Mouse (Mus musculus): ENCODE measurements around the gene Chil1. TPM values are rescaled to one million over a fixed set of nuclear protein-coding genes. Genes with fewer than 3 reads are reported as not detected.

The Chil1 gene
- polyA plus RNA-seq, 1 experiment from 2014 or later = 3.2 TPM

DNA sequence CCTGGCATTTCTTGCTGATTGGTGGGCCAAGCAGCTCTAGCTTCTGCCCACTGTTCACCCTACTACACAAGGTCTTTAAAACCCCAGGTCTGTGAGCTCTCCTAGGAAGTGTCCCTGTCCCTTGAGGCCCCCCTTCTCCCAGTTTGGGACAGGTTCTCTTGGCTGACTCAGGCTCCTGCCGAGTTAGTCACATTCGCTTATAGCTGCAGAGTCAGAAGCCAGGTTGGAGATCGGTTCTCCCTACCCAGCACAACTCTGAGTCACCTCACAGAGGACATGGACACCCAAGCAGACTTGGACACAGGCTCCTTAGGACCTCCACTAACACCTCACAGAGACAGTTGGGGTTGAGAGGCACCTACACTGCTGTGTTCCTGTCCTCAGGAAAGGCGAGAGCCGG lies 9.2 kb downstream of the Chil1 start:
- H3K4me1 ChIP-seq (ENCODE audit: control insufficient read depth, insufficient read depth, low read length) = peaks cover 10% of the 10 kb centered on the region; the same call in 1 of the 2 replicates
- no peak for DNase-seq (ENCODE audit: low spot score)
- no peaks in the 10 kb centered on the region for H3K36me3 ChIP-seq (ENCODE audit: control insufficient read depth, insufficient read depth, low read length)
- WGBS = 85% methylated on average over 5 of the region's 5 CpGs
- no peak overlapping the region for H3K4me2 ChIP-seq (ENCODE audit: low read depth)
- no peaks in the 10 kb centered on the region for H3K27me3 ChIP-seq (ENCODE audit: control insufficient read depth, insufficient read depth, low read length)
- no peak overlapping the region for H3K9ac ChIP-seq (ENCODE audit: low read length)
- no peak for ATAC-seq (ENCODE audit: insufficient read depth, low FRiP score, low TSS enrichment)
- H3K27ac ChIP-seq (ENCODE audit: low read depth, low read length) = no peak overlapping the region
- H3K4me3 ChIP-seq (ENCODE audit: low read depth, low read length) = no peak overlapping the region
- H3K9me3 ChIP-seq (ENCODE audit: control insufficient read depth, low read length) = no peaks in the 10 kb centered on the region

DNA sequence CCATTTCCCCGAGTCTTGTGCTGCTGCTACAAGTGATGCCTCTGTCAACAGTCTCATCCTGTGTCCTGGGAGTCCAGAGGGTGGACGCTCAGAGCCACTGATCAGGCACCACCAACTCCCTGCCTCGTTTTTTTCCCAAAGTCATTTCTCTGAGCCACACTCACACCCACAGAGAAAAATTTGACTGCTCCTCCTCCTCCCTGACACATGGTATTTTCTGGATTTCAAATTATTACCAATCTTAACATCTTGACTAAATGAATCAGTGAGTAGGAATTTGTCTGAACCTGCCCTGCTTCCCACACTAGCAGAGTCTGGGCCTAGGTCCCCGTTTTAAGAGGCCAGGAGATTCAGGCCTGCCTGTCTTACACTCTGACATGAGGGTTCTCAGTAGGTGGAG lies 10.0 kb downstream of the Chil1 start:
- no peak overlapping the region for H3K9ac ChIP-seq (ENCODE audit: low read length)
- no peak for ATAC-seq (ENCODE audit: insufficient read depth, low FRiP score, low TSS enrichment)

DNA sequence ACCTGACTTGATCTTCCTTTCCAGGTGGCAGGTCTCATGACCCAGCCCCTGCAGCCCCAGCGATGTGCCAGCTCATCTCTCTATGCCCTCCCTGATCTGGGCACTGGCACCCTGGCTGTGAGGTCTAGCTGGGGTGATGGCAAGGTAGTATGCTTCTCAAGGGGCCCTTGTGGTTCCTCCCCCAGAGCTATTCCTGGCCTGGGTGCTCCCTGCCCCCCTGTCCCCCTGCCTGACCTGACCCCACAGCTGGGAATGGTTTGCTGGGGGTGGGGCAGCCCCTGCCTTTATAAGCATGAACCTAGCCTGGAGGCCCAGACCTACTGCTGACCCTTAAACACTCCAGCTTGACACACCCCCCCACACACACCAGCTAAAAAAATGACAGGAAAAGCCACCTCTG lies 11.2 kb downstream of the Chil1 start, which contains the start of gene Mybph:
Gene Mybph (plus strand): TSS at position 323 of the 400 bp plus-strand sequence.
- Histone ChIP-seq H3K4me2 (ENCODE audit: low read depth) (no peak within 1 kb of the TSS), H3K9ac (ENCODE audit: low read length) (no peak within 1 kb of the TSS), H3K4me3 (ENCODE audit: low read depth, low read length) (no peak within 1 kb of the TSS), H3K27ac (ENCODE audit: low read depth, low read length) (no peak within 1 kb of the TSS), H3K36me3 (ENCODE audit: control insufficient read depth, insufficient read depth, low read length) (no peaks in the 10 kb centered on the region), H3K27me3 (ENCODE audit: control insufficient read depth, insufficient read depth, low read length) (no peaks in the 10 kb centered on the region), H3K4me1 (ENCODE audit: control insufficient read depth, insufficient read depth, low read length) (peaks cover 10% of the 10 kb centered on the region; the same call in 1 of the 2 replicates), H3K9me3 (ENCODE audit: control insufficient read depth, low read length) (no peaks in the 10 kb centered on the region)
- DNase-seq (ENCODE audit: low spot score) (no peak), ATAC-seq (ENCODE audit: insufficient read depth, low FRiP score, low TSS enrichment) (no peak)
- WGBS = 76% methylated on average over 1 of the region's 1 CpGs

More for the DNA sequence above, 10.0 kb downstream of the Chil1 start:
- Histone ChIP-seq H3K4me1 (ENCODE audit: control insufficient read depth, insufficient read depth, low read length) (peaks cover 10% of the 10 kb centered on the region; the same call in 1 of the 2 replicates), H3K27ac (ENCODE audit: low read depth, low read length) (no peak overlapping the region), H3K4me2 (ENCODE audit: low read depth) (no peak overlapping the region), H3K9me3 (ENCODE audit: control insufficient read depth, low read length) (no peaks in the 10 kb centered on the region), H3K4me3 (ENCODE audit: low read depth, low read length) (no peak overlapping the region), H3K27me3 (ENCODE audit: control insufficient read depth, insufficient read depth, low read length) (no peaks in the 10 kb centered on the region), H3K36me3 (ENCODE audit: control insufficient read depth, insufficient read depth, low read length) (no peaks in the 10 kb centered on the region)
- no peak for DNase-seq (ENCODE audit: low spot score)
- WGBS = 46% methylated on average over 4 of the region's 4 CpGs

DNA sequence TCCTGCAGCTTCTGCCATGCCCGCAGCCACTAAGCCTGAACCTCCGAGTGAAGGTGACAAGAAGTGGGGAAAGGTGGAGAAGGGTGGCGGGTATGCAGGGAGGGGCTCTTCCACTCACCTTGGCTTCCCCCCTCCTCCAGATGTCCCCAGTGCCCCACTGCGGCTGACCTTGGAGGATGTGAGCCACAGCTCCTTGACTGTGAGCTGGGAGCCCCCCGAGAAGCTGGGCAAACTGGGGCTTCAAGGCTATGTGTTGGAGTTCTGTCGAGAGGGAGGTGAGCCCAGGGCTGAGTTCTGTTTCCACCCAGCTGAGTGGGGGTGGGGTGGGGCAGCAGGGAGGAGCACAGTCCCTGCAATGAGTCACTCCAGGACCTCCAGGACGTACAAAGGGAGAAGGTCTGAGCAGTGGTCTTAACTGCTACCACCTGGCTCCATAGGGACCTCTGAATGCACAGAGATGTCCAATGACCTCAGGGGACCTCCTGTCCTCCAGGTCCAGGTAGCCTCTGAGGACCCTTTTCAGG lies 11.8 kb downstream of the Chil1 start:
- H3K9ac ChIP-seq (ENCODE audit: low read length) = no peak overlapping the region
- H3K27ac ChIP-seq (ENCODE audit: low read depth, low read length) = no peak overlapping the region
- no peak for DNase-seq (ENCODE audit: low spot score)
- H3K4me2 ChIP-seq (ENCODE audit: low read depth) = no peak overlapping the region
- H3K9me3 ChIP-seq (ENCODE audit: control insufficient read depth, low read length) = no peaks in the 10 kb centered on the region
- H3K36me3 ChIP-seq (ENCODE audit: control insufficient read depth, insufficient read depth, low read length) = no peaks in the 10 kb centered on the region
- no peak for ATAC-seq (ENCODE audit: insufficient read depth, low FRiP score, low TSS enrichment)
- WGBS = 68% methylated on average over 7 of the region's 7 CpGs
- peaks cover 9% of the 10 kb centered on the region; the same call in 1 of the 2 replicates for H3K4me1 ChIP-seq (ENCODE audit: control insufficient read depth, insufficient read depth, low read length)
- H3K27me3 ChIP-seq (ENCODE audit: control insufficient read depth, insufficient read depth, low read length) = no peaks in the 10 kb centered on the region
- H3K4me3 ChIP-seq (ENCODE audit: low read depth, low read length) = no peak overlapping the region

DNA sequence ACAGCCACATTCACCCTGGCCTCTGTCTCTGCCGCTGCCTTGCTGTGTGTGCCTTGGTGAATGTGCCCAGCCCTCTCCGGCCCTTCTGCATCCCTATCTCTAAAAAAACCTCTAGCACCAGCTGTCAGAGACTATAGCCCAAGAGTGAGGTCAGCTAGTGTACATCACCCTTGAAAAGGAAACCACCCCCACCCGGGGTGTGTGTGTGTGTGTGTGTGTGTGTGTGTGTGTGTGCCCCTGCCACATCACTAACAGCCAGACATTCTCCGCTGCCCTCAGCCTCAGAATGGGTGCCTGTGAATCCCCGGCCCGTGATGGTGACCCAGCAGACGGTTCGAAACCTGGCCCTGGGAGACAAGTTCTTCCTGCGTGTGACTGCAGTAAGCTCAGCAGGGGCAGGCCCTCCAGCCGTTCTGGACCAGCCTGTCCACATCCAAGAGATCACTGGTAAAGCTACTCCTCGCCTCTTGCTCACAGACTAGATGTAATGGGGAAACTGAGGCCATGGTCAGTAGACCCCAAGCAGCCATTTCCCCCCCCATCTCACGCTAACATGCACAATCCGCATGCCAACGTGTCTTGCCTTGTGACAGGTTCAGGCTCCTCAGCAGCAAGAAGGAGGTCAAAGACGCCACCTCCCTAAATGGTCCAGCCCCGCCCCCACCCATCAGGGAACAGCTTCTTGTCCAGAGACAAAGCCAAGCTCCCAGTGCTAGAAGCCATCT lies 12.5 kb downstream of the Chil1 start:
- DNase-seq (ENCODE audit: low spot score) = no peak
- no peak for ATAC-seq (ENCODE audit: insufficient read depth, low FRiP score, low TSS enrichment)
- Histone ChIP-seq H3K9ac (ENCODE audit: low read length) (no peak overlapping the region), H3K27me3 (ENCODE audit: control insufficient read depth, insufficient read depth, low read length) (no peaks in the 10 kb centered on the region), H3K4me3 (ENCODE audit: low read depth, low read length) (no peak overlapping the region), H3K9me3 (ENCODE audit: control insufficient read depth, low read length) (no peaks in the 10 kb centered on the region), H3K36me3 (ENCODE audit: control insufficient read depth, insufficient read depth, low read length) (no peaks in the 10 kb centered on the region), H3K4me1 (ENCODE audit: control insufficient read depth, insufficient read depth, low read length) (peaks cover 3% of the 10 kb centered on the region; the same call in 1 of the 2 replicates), H3K4me2 (ENCODE audit: low read depth) (no peak overlapping the region), H3K27ac (ENCODE audit: low read depth, low read length) (no peak overlapping the region)
- WGBS = 75% methylated on average over 16 of the region's 16 CpGs

DNA sequence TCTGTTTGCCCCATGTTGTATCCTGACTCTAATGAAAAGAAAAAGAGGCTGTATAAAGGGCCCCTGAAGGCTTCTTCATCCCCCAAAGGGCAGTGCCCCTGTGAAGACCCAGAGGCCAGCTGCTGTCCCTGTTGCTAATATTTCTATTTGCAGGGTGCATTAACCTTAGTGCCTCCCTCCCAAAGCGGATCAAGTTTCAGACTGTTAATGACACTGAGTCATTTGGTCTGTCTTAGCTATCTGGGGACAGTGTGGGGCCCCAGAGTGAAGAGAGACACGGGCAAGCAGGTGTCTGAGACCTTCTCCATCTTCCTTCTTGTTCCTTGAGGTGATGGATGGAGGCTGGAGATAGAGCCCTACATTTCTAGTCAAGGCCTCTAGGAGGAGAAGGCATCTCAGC lies 13.1 kb downstream of the Chil1 start:
- ATAC-seq (ENCODE audit: insufficient read depth, low FRiP score, low TSS enrichment) (no peak), DNase-seq (ENCODE audit: low spot score) (no peak)
- H3K36me3 ChIP-seq (ENCODE audit: control insufficient read depth, insufficient read depth, low read length) = no peaks in the 10 kb centered on the region
- 49% methylated on average over 2 of the region's 2 CpGs for WGBS
- H3K4me3 ChIP-seq (ENCODE audit: low read depth, low read length) = no peak overlapping the region
- no peak overlapping the region for H3K4me2 ChIP-seq (ENCODE audit: low read depth)
- peaks cover 3% of the 10 kb centered on the region; the same call in 1 of the 2 replicates for H3K4me1 ChIP-seq (ENCODE audit: control insufficient read depth, insufficient read depth, low read length)
- H3K27ac ChIP-seq (ENCODE audit: low read depth, low read length) = no peak overlapping the region
- no peaks in the 10 kb centered on the region for H3K27me3 ChIP-seq (ENCODE audit: control insufficient read depth, insufficient read depth, low read length)
- H3K9me3 ChIP-seq (ENCODE audit: control insufficient read depth, low read length) = no peaks in the 10 kb centered on the region
- no peak overlapping the region for H3K9ac ChIP-seq (ENCODE audit: low read length)

DNA sequence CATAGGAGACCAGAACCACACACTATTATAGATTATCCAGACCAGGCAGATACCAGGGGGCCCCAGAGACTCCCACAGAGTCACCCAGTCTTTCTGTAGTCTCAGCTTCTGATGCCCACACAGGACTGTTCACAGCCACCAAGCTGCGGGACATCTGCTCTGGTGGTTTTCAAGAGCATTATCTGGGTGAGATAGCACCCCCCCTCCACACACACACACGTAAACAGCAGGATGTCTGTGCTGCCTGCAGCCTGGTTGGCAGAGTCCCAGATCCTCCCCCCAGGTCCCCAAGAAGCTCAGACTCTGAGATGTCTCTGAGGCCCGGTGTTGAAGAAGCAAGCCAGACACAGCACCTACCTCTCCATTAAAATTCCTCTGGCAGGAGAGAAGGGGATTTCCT lies 13.6 kb downstream of the Chil1 start:
- Histone ChIP-seq H3K4me1 (ENCODE audit: control insufficient read depth, insufficient read depth, low read length) (peaks cover 3% of the 10 kb centered on the region; the same call in 1 of the 2 replicates), H3K9me3 (ENCODE audit: control insufficient read depth, low read length) (no peaks in the 10 kb centered on the region), H3K36me3 (ENCODE audit: control insufficient read depth, insufficient read depth, low read length) (no peaks in the 10 kb centered on the region), H3K9ac (ENCODE audit: low read length) (no peak overlapping the region), H3K4me3 (ENCODE audit: low read depth, low read length) (no peak overlapping the region), H3K27me3 (ENCODE audit: control insufficient read depth, insufficient read depth, low read length) (no peaks in the 10 kb centered on the region), H3K27ac (ENCODE audit: low read depth, low read length) (no peak overlapping the region), H3K4me2 (ENCODE audit: low read depth) (no peak overlapping the region)
- 63% methylated on average over 3 of the region's 3 CpGs for WGBS
- ATAC-seq (ENCODE audit: insufficient read depth, low FRiP score, low TSS enrichment) (no peak), DNase-seq (ENCODE audit: low spot score) (no peak)

DNA sequence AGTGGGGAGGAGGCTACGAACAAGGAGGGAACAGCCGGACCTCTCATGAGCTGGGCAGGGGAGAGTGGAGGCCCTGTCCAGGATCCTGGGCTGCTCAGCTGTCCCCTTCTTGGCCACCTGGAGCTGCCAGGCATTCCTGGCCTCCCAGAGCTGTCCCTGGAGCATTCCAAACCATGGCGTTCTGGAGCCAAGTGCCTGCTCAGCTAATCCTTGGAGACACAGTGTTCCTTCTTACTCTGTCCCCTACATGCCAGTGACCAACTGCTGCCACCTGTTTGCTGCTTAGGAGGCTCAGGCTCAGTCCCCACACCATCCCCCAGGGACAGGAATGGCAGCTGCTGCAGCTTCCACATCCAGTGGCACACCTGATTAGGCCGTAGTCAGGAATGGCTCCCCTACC lies 14.0 kb downstream of the Chil1 start:
- H3K9me3 ChIP-seq (ENCODE audit: control insufficient read depth, low read length) = no peaks in the 10 kb centered on the region
- H3K9ac ChIP-seq (ENCODE audit: low read length) = no peak overlapping the region
- H3K4me3 ChIP-seq (ENCODE audit: low read depth, low read length) = no peak overlapping the region
- WGBS = 66% methylated on average over 4 of the region's 4 CpGs
- H3K4me1 ChIP-seq (ENCODE audit: control insufficient read depth, insufficient read depth, low read length) = peaks cover 3% of the 10 kb centered on the region; the same call in 1 of the 2 replicates
- H3K4me2 ChIP-seq (ENCODE audit: low read depth) = no peak overlapping the region
- no peak for DNase-seq (ENCODE audit: low spot score)
- H3K27me3 ChIP-seq (ENCODE audit: control insufficient read depth, insufficient read depth, low read length) = no peaks in the 10 kb centered on the region
- no peak for ATAC-seq (ENCODE audit: insufficient read depth, low FRiP score, low TSS enrichment)
- no peak overlapping the region for H3K27ac ChIP-seq (ENCODE audit: low read depth, low read length)
- no peaks in the 10 kb centered on the region for H3K36me3 ChIP-seq (ENCODE audit: control insufficient read depth, insufficient read depth, low read length)

DNA sequence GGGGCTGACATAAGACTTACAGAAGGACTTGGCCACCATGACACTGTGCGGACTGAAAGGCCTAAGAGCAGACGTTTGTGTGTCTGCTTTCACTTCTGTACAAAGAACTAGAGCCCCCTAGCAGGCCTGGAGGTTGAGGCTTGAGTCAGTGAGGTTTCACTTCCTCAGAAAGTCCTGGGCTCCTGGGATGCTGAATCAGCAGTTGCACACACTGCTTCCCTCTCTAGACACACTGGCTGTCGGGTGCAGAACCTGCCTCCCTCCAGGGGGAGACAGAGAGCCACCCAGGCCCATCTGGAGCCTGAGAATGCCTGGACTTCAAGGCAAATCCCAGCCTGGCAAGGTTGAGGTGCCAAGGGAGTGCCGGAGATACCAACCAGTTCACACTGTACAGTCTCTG lies 14.4 kb downstream of the Chil1 start:
- H3K27ac ChIP-seq (ENCODE audit: low read depth, low read length) = no peak overlapping the region
- H3K9me3 ChIP-seq (ENCODE audit: control insufficient read depth, low read length) = no peaks in the 10 kb centered on the region
- WGBS = 79% methylated on average over 4 of the region's 4 CpGs
- DNase-seq (ENCODE audit: low spot score) (peak; percentile 44), ATAC-seq (ENCODE audit: insufficient read depth, low FRiP score, low TSS enrichment) (no peak)
- H3K9ac ChIP-seq (ENCODE audit: low read length) = no peak overlapping the region
- peaks cover 3% of the 10 kb centered on the region; the same call in 1 of the 2 replicates for H3K4me1 ChIP-seq (ENCODE audit: control insufficient read depth, insufficient read depth, low read length)
- H3K4me3 ChIP-seq (ENCODE audit: low read depth, low read length) = no peak overlapping the region
- no peaks in the 10 kb centered on the region for H3K36me3 ChIP-seq (ENCODE audit: control insufficient read depth, insufficient read depth, low read length)
- H3K27me3 ChIP-seq (ENCODE audit: control insufficient read depth, insufficient read depth, low read length) = no peaks in the 10 kb centered on the region
- no peak overlapping the region for H3K4me2 ChIP-seq (ENCODE audit: low read depth)

Data from neural tube, embryonic 11.5 days (tissue).